Mouse (Mus musculus) ES-E14 (cell line): Measurements from ENCODE around the gene Ltbp2.

Experiments used
- CHD2 ChIP-seq: IDR thresholded peaks from 2 replicates; pipeline ENCODE4 v1.6.1; 2014; ENCODE audit warnings: mild to moderate bottlenecking, low read depth, low read length, inconsistent platforms
- HCFC1 ChIP-seq: IDR thresholded peaks from 2 replicates; pipeline ENCODE4 v1.6.1; 2012; ENCODE audit warnings: low read length, inconsistent platforms, borderline replicate concordance; ENCODE audit not compliant: insufficient read depth
- ZNF384 ChIP-seq: IDR thresholded peaks from 2 replicates; pipeline ENCODE4 v1.6.1; 2012; ENCODE audit warnings: low read depth, low read length, inconsistent platforms

DNA sequence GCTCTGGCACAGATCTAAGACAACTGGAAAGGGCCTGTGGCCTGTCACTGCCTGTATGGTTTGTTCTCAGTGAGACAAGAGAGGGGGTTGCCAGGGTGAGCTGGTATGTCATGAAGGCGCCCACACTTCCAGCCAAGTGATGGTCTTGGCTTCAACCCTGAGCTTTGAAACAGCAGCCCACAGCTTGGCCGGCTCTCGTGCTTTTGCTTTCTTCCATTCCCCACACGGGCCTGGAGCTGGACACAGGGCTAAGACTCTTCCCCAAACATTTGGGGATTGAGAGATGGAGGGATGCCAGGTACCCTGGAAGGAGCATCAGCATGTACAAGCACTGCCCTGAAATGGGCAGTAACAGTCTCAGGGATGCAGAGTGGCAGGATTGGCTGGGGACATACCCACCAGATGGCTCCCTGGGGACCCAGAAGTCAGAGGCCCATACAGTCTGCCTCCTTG is 36.3 kb upstream of the Ltbp2 start:
- TF ChIP-seq CHD2 (no peak), HCFC1 (no peak), ZNF384 (no peak)
